Mouse (Mus musculus): Measurements from ENCODE around the gene Oit1. TPM values are rescaled to one million over a fixed set of nuclear protein-coding genes. Genes with fewer than 3 reads are reported as not detected.

Gene Oit1
- total RNA-seq (2021): not detected

DNA sequence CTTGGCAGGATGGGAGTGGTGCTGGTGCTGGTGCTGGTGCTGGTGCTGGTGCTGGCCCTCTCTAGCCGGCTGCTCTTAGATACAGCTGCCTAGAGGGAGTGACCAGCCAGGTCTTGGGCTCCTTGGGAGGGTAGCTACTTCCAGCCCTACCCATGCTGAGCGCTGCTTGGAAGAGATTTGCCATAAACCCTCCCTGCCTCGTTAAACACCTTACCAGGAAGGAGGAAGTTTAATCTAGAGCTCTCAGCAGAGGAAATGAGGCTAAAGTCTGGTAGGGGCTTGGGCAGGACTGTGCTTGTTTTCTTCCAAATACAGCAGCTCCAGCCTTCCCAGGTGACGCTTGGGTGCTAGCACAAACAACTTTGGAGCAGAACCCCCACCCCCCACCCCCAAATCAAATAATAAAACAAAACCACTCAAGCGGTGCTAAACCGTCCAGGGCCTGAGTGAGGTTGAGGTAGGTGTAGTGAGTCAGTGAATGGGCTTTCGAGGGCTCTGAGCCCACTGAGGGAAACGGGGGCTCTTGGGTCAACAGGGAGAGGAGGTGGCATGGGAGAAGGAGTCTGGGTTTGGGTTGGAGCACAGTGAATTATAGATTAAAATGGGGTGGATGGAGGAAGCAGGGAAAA, at the start of gene Oit1:
Gene Oit1 (minus strand): TSS at position 70 of the 629 bp plus-strand sequence.
- DNase-seq: no peak

DNA sequence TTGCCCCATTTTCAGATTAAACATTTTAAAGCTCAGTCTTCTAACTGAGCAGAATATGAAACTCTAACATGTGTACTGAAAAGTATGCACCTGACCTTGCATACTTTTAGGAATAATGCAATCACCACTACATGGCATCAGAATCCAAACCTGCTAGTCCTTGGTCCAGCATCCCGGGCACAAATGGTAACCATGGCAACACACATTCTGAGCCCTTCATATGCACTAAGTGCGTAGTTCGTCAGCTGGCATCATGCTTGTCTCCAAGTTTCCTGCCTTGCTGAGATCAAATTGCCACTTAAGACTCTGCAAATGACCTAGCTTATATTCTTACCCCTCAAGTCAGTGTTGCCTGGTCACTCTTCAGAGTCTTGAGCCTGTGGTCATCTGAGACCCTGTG, 44.3 kb upstream of the Oit1 start:
- no peak for DNase-seq

DNA sequence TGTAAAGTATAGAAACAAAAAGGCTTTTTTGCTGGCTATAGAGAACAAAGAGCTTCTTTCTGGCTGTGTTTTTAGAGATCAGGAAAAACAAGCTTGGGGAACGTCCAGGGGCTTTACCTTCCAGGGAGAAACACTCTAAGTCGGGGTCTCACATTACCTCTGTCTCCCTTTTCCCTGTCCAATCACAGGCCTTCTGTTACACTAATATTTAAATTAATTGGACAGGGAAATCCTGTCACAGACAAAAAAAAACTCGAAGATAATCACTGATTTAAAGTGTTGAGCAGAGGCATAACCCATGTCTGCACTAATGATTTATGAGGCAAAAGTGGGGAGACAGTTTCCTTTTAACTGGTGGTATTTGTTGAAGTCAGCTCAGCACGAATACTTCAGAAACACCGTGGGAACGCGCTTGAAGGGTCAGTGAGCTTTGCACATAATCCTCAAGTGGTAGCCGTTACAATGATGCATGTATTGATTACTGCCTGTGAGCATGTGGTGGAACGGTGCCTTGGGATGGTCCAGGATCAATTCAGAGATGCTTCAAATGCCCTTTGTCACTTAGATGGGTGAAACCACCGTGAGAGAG, 42.7 kb upstream of the Oit1 start:
- DNase-seq: no peak

DNA sequence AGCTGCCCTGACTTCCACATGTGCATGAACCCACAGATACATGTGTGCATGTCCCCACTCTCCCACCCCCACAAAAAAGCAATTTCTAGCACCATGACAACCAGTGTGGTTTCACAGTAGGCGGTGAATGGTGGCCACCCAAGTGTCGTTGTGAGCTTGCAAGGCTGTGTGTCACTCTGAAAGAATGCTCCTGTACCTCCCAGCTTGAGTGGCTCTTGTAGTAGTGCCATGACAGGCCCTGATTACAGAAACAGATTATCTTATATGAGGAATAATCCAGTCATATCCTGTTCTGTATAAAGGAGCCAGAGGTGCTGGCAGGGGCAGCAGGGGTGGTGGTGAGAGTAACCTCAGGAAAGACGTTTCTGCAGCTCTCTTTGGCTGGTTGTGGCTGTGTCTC, 40.1 kb upstream of the Oit1 start:
- no peak for DNase-seq

DNA sequence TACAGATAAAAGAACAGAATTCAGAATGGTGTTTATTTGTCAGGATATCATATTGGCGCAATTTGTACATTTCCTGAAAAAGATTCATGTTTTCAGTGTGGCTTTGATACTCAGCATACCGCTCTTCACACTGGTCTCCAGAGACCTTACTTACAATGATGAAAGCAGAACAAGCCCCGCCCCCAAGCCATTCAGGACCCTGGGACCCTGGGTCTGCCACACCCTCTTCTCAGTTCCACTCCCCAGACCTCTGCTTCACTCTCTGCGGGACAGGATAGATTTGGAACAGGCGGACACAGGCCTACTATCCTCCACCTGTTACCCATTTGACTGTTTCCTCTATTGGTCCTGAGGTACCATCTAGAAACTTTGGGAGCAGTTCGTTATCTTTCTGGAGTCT, 27.4 kb upstream of the Oit1 start:
- DNase-seq: no peak

DNA sequence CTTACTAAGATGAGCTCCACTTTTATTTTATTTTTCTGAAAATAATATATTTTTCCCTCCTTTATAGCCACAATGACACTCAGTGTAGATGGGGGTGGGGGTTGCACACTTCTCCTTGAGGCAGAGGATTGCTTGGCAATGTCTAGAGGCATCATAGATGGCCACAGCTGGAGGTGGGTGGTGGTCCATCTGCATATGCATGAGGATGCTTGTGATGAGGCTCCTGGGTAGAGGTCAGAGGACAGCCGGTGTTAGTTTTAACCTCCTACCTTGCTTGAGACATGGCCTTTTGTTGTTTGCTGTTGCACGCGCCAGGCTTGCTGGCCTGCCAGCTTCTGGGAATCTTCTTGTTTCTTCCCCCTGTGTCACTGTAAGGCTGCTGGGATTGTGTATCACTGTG, 24.8 kb upstream of the Oit1 start:
- DNase-seq: no peak

DNA sequence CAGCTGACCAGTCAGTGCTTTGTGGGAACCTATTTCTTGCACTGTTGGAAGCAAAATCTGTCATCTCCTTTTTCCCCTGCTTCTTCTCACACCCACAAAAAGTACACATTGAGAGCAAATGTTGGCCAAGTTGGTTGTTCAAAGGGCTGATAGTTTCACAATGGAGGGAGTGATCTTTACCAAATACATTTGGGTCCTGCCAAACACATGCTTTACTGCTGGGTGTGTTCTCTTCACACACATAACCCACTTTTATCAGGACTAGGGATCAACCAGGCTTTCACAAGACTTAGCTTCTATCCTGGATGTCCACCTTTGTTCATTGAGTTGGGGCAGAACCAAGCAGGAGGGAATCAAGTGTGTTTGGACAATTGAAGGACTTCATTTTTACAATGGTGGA, 20.0 kb upstream of the Oit1 start:
- DNase-seq: no peak

DNA sequence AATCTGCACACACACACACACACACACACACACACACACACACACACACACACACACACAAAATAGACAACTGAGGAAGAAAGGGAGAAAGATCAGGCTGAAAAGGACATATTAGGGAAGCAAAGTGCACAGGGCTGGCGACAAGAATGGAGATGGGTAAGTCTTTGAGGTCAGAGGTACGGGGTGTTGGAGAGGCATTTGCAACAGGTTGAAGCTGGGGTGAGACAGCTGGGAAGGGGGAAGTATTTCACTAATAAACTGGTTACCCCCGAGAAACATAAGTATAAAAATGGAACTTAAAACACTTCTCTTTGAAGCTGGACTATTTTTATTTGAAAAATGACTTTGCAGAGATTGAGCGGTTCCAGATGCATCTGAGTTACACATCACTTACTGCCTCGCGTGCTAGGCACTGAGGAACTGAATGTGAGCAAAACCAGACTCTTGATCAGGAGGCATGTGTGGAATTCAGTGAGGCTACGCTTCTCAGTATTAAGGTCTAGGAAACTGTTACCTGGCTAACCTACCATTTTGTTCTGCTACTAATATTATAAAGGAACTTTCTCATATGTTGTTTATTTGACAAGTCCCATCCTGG, 17.2 kb upstream of the Oit1 start:
- DNase-seq: no peak

DNA sequence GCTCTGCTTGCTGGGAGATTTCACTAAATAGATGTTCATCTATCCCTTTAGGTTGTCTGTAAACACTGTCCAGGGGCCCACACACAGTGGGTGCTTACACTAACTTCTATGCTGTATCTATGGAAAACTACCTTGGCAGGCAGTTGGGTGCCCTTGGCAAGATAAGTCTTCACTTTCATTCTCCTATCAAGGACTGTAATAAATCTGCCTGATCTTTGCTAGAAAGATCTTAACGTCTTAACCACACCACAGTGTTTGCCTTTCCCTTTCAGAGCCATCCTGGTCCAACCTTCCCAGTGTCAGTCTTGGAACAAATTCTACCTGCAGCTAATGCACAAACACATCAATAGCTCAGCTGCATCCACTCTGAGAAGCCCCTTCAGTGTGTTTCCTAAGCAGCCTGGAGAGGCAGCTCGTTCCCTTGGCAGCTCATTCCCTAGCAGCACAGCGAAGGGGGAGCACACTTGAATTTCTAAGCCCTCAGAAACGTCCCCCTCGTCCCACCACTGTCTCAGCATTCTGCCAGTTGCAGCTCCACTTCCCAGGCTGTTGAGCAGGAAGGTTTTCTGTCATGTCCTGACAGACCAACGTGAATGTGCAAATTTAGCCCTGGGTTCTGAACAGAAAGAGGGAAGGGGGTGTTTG, 13.7 kb upstream of the Oit1 start:
- DNase-seq: no peak

DNA sequence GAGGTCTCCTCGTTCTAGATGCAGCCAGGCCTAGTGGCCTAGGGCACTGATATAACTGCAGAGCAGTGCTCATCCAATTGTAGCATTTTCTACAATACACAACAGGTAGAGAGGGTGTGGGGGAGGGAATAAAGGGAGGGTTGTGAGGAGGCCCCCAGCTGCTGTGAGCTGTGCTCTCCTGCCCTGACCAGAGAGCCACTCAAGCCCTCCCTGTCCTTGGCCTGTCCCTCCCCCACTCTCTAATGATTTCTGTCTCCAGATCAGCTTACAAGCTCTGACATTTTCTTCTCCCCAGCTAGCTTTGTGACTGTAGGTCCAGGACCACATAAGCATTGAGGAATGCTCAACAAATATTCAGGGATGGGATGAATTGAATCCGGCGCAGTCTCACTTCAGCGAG, 9.2 kb downstream of the Oit1 start:
- no peak for DNase-seq

DNA sequence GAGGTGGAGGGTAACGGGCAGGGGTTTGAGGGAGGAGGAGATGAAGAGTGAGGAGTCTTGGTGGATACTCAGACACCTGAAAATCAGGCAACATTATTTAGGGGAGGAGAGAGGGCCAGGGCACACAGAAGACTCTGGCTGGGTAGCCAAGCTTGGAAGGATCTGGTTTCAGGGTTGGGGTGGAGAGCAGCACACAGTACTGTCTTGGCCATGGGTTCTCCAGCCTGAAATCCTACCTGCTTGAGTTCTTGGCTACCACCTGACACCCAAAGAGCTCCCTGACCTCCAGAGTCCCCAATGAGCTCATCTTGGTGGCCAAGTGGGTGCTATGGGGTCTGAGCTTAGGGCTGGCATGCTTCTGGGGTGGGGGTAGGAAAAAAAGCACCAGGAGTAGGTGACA, 9.7 kb downstream of the Oit1 start:
- no peak for DNase-seq

DNA sequence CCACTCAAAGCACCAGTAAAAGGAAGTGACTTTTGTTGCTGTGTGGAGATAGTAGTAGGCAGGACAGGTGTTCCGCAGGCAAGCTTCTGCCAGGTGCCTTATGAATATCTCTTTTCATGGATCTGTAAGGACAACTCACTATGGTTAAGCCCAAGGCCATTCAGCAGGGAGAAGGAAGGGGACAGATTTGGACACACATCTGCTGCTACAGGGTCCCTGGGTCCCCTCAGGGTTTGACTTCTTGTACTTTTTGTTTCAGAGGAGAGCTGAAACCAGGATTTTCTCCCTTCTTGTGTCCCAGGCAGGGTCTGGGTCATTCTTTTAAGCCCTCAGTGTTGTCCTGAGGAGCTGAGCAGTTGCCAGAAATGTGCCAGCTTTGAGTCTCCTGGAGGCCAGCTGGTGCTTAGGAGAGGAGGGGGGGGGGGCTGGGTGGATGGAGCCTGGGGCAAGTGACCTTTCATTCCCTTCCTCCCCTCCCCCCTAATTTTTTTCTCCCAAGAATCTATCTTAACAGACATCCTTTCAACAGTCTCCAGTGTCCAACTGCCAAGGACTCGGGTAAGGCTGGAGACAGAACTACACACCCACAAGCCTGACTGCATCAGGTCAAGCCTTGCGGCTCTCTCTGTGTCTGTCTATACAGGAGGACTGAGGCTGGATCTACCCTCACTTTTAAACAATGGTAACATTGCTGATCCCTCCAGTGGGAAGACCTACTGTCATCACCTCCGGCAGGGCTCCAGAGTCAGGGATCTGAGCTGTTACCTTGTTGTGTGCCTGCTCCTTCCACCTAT, 10.6 kb downstream of the Oit1 start:
- DNase-seq: no peak

DNA sequence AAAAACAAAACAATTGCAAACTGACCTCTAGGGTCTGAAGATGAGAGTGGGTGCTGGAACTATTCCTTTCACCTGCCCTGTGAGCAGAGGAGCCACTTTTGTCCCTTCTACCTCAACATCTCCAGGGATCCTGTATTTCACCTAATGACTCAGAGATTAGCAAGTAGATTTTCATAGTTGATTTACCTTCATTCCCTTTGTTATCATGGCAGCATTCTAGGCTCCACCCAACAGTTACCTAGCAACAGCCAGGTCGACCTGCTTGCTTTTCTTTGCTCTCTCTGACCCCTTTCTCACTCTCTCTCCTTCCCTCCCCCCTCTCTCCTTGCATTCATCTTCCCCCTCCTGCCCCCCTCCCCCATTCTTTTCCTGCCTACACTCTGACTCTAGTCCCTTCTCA, 11.4 kb downstream of the Oit1 start:
- DNase-seq: no peak

DNA sequence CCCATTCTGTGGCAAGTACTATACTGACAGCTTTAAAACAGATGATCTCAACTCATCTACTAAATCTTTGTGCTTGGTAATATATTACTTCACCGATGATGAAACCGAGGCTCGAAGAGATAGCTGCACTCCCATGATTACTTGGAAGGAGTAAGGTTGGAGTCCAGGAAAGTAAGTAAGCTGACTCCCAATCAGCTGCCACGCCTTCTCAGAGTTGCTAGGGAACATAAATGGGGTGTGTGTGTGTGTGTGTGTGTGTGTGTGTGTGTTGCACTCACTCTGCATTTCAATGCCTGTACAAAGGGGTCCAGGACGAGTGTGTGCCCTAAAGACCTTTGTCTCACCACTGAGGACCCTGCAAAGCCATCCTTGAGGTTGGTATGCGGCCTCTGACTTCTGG, 12.7 kb downstream of the Oit1 start:
- no peak for DNase-seq

DNA sequence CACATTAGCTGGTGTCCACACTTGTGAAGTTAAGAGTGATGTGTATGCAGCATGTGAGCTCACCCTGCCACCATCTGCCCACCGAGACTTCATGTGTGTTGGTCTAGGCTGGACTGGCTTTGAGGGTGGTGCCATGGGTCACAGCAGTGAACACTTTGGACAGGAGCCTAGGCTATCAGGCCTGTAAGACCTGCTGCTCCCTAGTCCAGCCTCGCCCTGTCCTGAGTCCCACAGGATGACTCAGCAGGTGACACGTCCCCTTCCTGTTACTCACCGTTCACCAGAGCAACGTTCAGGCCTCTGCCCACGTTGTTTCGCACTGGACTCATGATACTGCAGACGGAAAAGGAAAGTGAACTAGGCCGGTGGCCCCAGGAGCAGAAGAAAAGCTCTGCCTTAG, 21.7 kb downstream of the Oit1 start:
- no peak for DNase-seq

DNA sequence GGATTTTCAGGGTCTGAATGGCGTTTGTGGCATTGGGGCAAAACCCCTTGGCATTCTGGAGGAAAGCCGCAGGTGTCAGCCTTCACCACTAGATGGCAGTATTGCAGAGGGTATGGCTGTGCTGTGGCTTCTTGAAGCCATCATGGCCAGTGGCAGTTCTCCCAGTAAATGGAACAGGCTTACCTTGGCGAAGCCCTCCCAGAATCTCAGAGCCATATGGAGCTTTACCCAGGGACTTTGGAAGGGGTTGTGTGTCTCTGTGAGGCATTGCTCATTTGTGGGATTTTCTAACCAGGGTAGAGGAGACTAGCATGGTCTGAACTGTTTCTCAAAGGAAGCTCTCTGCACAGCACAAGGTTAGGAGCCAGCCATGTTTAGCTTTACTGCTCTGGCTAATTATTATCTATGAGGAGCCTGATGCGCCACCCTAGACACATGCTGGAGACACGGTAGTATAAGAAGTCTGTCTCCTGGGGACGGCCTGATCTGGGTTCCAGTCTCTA, 22.5 kb downstream of the Oit1 start:
- DNase-seq: peak; percentile 83

DNA sequence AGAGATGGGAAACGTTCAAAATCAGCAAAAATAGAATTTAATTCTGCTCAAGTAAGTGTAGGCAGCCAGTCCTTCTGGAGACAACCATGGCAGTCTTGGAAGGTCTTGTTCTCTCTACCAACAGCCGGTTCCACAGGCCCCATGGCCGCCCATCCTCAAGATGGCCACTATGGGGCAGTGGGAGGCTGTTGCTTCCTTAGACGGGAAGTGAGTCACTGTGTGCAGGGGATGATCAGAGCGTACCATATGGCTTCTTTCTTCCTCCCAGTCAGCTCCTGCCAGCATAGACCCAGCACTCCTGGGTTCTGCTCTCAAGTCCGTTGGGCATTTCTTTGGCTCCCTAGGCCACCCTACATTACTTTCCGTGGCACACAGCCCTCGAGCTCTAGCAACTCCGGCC, 29.6 kb downstream of the Oit1 start:
- DNase-seq: no peak

DNA sequence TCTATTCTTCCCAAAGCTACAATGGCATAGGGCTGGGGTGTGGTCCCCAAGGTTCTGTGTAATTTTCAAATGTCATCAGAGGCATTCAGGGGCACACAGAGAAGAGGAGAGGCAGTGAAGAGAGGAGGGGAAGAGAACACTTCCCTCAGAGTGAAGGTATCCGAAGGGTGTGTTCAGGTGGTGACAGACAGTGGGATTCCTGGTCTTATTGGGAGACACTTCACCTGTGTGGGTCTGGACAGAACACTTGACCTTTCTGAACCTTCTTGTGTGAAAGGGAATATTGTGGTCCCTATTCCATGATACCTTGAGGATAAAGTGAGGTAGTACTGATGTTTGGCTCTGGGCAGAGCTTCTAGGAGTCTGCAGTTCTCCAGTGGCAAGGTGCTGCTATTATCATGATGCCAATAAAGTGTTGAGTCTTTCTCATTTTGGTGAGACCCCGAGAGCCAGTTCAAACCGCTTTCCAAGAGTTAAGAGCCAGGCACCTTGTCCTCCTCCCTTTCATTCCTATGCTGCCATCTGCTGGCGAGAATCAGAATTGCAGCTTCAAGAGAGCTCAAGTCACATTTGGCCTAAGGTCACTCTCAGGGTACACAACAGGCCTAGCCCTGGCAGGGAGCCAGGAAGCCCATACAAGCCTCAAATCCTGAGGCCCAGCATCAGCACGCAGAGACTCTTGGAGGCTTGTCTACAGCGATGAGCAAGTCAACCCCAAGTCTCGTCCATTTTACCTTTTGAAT, 32.1 kb downstream of the Oit1 start:
- peak; percentile 93 for DNase-seq

DNA sequence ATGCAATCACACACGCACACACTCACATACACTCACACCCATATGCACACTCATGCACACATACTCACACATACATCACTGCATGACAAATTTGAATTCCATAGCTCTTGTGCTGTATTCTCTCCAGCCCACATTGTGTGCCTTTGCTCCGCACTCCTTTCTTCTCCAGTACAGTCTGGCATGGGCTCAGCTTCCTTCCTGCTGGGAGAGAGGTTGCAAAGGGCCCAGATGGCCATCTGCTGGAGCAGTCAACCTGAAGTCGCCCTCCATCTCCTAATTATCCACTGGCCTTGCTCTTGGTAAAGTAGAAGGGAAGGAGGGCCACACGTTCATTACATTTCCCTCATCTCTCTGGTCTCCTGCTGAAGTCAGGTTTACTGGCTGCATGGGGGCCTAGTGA, 33.0 kb downstream of the Oit1 start:
- no peak for DNase-seq

DNA sequence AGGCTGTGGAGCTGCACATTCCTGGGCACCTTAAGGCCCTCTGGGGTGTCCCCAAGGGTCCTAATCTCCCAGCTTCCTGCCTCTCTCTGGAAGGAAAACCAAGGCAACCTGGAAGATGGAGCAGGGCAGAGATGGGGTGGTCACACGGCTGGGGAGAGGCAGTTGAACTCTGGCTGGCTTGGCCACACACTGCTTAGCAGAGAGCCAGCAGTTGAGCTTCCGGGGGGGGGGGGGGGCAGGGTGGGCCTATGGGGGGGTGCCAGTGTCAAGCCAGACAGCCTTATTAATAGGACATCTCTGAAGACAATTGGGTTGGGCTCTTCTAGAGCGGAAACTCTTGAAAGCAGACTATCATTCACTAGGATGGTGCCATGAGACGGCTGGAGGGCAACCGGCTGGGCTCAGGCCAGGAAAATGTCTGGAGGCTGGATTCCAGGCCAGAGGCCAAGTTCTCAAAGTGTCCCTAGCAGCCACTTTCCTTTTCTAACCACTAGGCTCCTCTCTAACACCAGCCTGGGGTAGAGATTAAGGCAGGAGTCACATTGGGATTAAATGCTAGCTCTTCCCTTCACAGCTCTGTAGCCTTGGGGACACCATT, 35.9 kb downstream of the Oit1 start:
- peak; percentile 81 for DNase-seq

DNA sequence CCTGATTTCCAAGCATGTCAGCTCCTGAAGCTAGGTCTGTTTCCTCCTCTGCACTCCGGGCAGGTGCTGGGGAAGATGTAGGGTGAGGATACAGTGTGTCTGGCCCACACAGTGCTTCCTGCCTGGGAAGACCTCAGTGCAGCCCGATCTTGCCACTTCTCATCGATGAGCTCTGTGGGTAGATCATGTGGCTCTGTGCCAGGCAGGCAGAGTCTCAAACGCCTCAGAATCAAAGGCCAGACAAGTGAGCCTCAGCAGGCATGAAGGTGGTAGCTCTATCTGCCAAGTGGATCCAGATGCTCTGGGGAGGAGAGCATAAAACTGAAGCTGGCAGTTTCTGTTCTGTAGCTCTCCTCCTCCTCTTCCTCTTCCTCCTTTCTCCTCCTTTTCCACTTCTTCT, 38.3 kb downstream of the Oit1 start:
- DNase-seq: no peak

DNA sequence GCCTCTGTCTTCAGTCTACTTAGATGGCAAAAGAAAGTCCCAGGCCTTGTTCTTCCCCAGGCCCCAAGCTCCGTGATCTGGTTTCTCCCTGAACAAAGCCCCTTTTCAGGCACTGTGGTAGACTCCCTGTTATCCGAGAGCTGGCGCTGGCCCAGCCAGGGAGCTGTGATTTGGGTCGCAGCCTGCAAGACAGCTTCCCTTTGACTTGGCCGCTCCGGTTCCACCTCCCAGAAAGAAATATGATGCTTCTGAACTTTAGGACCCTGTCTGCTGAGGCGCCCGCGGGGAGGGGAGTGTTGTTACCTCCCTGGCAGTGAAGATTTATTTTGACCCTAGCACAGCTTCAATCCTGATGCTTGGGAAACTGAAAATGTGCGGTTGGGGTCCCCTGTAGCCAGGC, 42.6 kb downstream of the Oit1 start:
- DNase-seq: peak; percentile 20
